In the genomic region with DNA sequence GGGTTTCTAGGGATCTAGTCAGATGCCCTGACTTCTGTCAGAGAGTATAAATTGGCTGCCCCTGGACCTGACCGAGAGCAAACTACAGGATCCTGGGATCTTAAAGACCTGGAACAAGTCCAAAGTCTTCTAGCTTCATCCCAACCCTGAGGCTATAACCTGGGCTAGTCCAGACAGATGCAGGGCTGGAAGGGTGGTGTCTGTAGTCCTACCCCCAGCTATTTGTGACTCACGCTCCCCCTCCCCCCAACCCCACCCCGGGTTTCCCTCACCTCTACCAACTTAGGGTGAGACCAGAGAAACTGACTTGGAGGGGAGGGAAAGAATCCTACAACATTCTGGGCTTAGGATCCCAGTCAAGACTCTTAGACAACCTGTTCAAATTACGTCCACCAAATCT, we compare ENCODE assay signal across 9 mouse cellular contexts. TPM values are rescaled to one million over a fixed set of nuclear protein-coding genes. Genes with fewer than 3 reads are reported as not detected.
A peak's percentile ranks its signal among the peaks of the same experiment; 100 is the strongest.
DNase-seq lines count a peak whose midpoint lies in the region; ATAC-seq and TF ChIP-seq lines count a peak whose summit lies in the region.
"Had no signal": no experiment of that assay in that cellular context is flagged by ENCODE, and none has a peak within 500 bp of the region (broad histone marks: within the 10 kb centered on the region; RNA-seq: fewer than 3 reads in every experiment).

No protein-coding gene starts in this region.

- WGBS in lung, adult 2 months = 20% methylated on average over 4 of the region's 4 CpGs
- WGBS in bone marrow, adult 2 months = 36% methylated on average over 4 of the region's 4 CpGs
- 28% methylated on average over 4 of the region's 4 CpGs for WGBS in limb, embryonic 15.5 days

- TF ChIP-seq POLR2A in lung, adult 2 months (IDR thresholded peaks at IDR 0.05; ENCODE audit: borderline replicate concordance, extremely low read depth, low read depth, low read length) = no peak
- TF ChIP-seq POLR2A in bone marrow, adult 2 months (IDR thresholded peaks at IDR 0.05; ENCODE audit: borderline replicate concordance, control insufficient read depth, low read depth, low read length) = no peak

- TF ChIP-seq CTCF in lung, adult 2 months (IDR thresholded peaks at IDR 0.05; ENCODE audit: insufficient read depth, low read length) = no peak
- no peak for TF ChIP-seq CTCF in bone marrow, adult 2 months (IDR thresholded peaks at IDR 0.05; ENCODE audit: control insufficient read depth, insufficient read depth, low read length)

- 0 out of 2 replicates have a peak, but pooled peaks cover 4% of the 10 kb centered on the region for H3K27me3 ChIP-seq in limb, embryonic 15.5 days

- H3K9me3 ChIP-seq in limb, embryonic 15.5 days = no peaks in the 10 kb centered on the region
- H3K9me3 ChIP-seq: forebrain, embryonic 15.5 days had no signal

- H3K4me3 ChIP-seq in lung, adult 2 months (replicated peaks; ENCODE audit: extremely low read depth, low read depth, low read length) = peak overlapping the region; percentile 75
- peak overlapping the region; percentile 77 for H3K4me3 ChIP-seq in bone marrow, adult 2 months (replicated peaks; ENCODE audit: control insufficient read depth, low read depth, low read length)
- peak overlapping the region; percentile 66 for H3K4me3 ChIP-seq in limb, embryonic 15.5 days

- no peak overlapping the region for H3K27ac ChIP-seq in bone marrow, adult 2 months (ENCODE audit: control insufficient read depth, insufficient read depth, low read depth, low read length, poor library complexity)
- peak overlapping the region; percentile 33; the same call in 1 of the 2 replicates for H3K27ac ChIP-seq in limb, embryonic 15.5 days
- H3K27ac ChIP-seq: forebrain, embryonic 15.5 days had no signal

- peaks cover 20% of the 10 kb centered on the region for H3K4me1 ChIP-seq in lung, adult 2 months (ENCODE audit: control insufficient read depth, insufficient read depth, low read length)
- peaks cover 4% of the 10 kb centered on the region for H3K4me1 ChIP-seq in bone marrow, adult 2 months (ENCODE audit: control insufficient read depth, insufficient read depth, low read length)
- H3K4me1 ChIP-seq in limb, embryonic 15.5 days = peaks cover 26% of the 10 kb centered on the region

- 0 out of 2 replicates have a peak overlapping the region, but pooled peaks have one; percentile 8 for H3K9ac ChIP-seq in limb, embryonic 15.5 days
- H3K9ac ChIP-seq: forebrain, embryonic 15.5 days had no signal

- no peak for ATAC-seq in CD4-positive, CD25-positive, alpha-beta regulatory T cell, adult 4 months
- ATAC-seq in limb, embryonic 15.5 days (ENCODE audit: insufficient number of reproducible peaks, low FRiP score, low TSS enrichment, low read depth) = no peak
- ATAC-seq: forebrain, embryonic 15.5 days had no signal

- DNase-seq in CD4-positive, CD25-positive, alpha-beta regulatory T cell, adult 2 months (ENCODE audit: low read depth, low spot score) = peak; percentile 43
- DNase-seq in lung, adult 2 months = no peak
- no peak for DNase-seq in lung, adult 18-20 months
- no peak for DNase-seq in gastrocnemius, adult 18-20 months (ENCODE audit: low spot score)
- no peak for DNase-seq in adrenal gland, postnatal 10 days

- H3K36me3 ChIP-seq in limb, embryonic 15.5 days = no peaks in the 10 kb centered on the region
- H3K36me3 ChIP-seq: forebrain, embryonic 15.5 days had no signal

- peak overlapping the region; percentile 63 for H3K4me2 ChIP-seq in limb, embryonic 15.5 days

RNA-seq across cellular contexts. Expression of a gene that starts 2.0 kb away (rescaled TPM):
- polyA plus RNA-seq in CD4-positive, CD25-positive, alpha-beta regulatory T cell, adult 4 months (2017; shearing (Covaris generic)) = 100 to 1,000 TPM; 322 to 370 TPM
- polyA plus RNA-seq in lung, adult 2 months (2012; rRNA removed) = 38.4 and 53.7 TPM in 2 replicates
- 19.2 and 41.7 TPM in 2 replicates for polyA plus RNA-seq in bone marrow, adult 2 months (2011; ENCODE audit: insufficient read depth, insufficient read length, low replicate concordance, missing spikeins)
- polyA plus RNA-seq in limb, embryonic 15.5 days (2015; fragmentation: Nextera tagmentation; extraction: Ambion mirVana) = 26.0 and 26.4 TPM in 2 replicates
- total RNA-seq in gastrocnemius, adult 18-20 months (2021) = 1 to 10 TPM; 7.8 to 8.5 TPM
- total RNA-seq in adrenal gland, postnatal 10 days (2021) = 10 to 100 TPM; 16.2 to 17.2 TPM

RNA-seq across cellular contexts. Expression of a gene that starts 5.1 kb away (rescaled TPM):
- 10 to 100 TPM; 58.0 to 86.6 TPM for polyA plus RNA-seq in CD4-positive, CD25-positive, alpha-beta regulatory T cell, adult 4 months (2017; shearing (Covaris generic))
- 15.9 and 22.4 TPM in 2 replicates for polyA plus RNA-seq in lung, adult 2 months (2012; rRNA removed)
- polyA plus RNA-seq in bone marrow, adult 2 months (2011; ENCODE audit: insufficient read depth, insufficient read length, low replicate concordance, missing spikeins) = 58.3 and 76.9 TPM in 2 replicates
- 33.7 and 34.4 TPM in 2 replicates for polyA plus RNA-seq in limb, embryonic 15.5 days (2015; fragmentation: Nextera tagmentation; extraction: Ambion mirVana)
- total RNA-seq in gastrocnemius, adult 18-20 months (2021) = 10 to 100 TPM; 12.0 to 12.4 TPM
- total RNA-seq in adrenal gland, postnatal 10 days (2021) = 10 to 100 TPM; 24.3 to 26.3 TPM

RNA-seq across cellular contexts. Expression of a gene that starts 37.8 kb away (rescaled TPM):
- 10 to 100 TPM; 19.7 to 23.2 TPM for polyA plus RNA-seq in CD4-positive, CD25-positive, alpha-beta regulatory T cell, adult 4 months (2017; shearing (Covaris generic))
- 11.4 and 17.3 TPM in 2 replicates for polyA plus RNA-seq in lung, adult 2 months (2012; rRNA removed)
- 60.6 and 62.9 TPM in 2 replicates for polyA plus RNA-seq in bone marrow, adult 2 months (2011; ENCODE audit: insufficient read depth, insufficient read length, low replicate concordance, missing spikeins)
- 108 and 110 TPM in 2 replicates for polyA plus RNA-seq in limb, embryonic 15.5 days (2015; fragmentation: Nextera tagmentation; extraction: Ambion mirVana)
- total RNA-seq in gastrocnemius, adult 18-20 months (2021) = 1 to 10 TPM; 2.3 to 2.7 TPM
- total RNA-seq in adrenal gland, postnatal 10 days (2021) = 10 to 100 TPM; 33.2 to 38.6 TPM

RNA-seq across cellular contexts. Expression of a gene that starts 38.6 kb away (rescaled TPM):
- polyA plus RNA-seq in CD4-positive, CD25-positive, alpha-beta regulatory T cell, adult 4 months (2017; shearing (Covaris generic)) = 1 to 10 TPM; 4.8 TPM
- 0.36 and 0.51 TPM in 2 replicates for polyA plus RNA-seq in lung, adult 2 months (2012; rRNA removed)
- 1.4 TPM in 1 of 2 replicates, not detected in the other for polyA plus RNA-seq in bone marrow, adult 2 months (2011; ENCODE audit: insufficient read depth, insufficient read length, low replicate concordance, missing spikeins)
- 6.5 and 9.5 TPM in 2 replicates for polyA plus RNA-seq in limb, embryonic 15.5 days (2015; fragmentation: Nextera tagmentation; extraction: Ambion mirVana)
- total RNA-seq in gastrocnemius, adult 18-20 months (2021) = not detected
- 1 to 10 TPM; 2.1 to 2.7 TPM for total RNA-seq in adrenal gland, postnatal 10 days (2021)

RNA-seq across cellular contexts. Expression of a gene that starts 46.6 kb away (rescaled TPM):
- 100 to 1,000 TPM in 1 of 2 experiments, 10 to 100 TPM in 1; 69.1 to 111 TPM for polyA plus RNA-seq in CD4-positive, CD25-positive, alpha-beta regulatory T cell, adult 4 months (2017; shearing (Covaris generic))
- polyA plus RNA-seq in lung, adult 2 months (2012; rRNA removed) = 80.0 and 109 TPM in 2 replicates
- polyA plus RNA-seq in bone marrow, adult 2 months (2011; ENCODE audit: insufficient read depth, insufficient read length, low replicate concordance, missing spikeins) = 26.4 and 35.4 TPM in 2 replicates
- 90.6 and 97.4 TPM in 2 replicates for polyA plus RNA-seq in limb, embryonic 15.5 days (2015; fragmentation: Nextera tagmentation; extraction: Ambion mirVana)
- total RNA-seq in gastrocnemius, adult 18-20 months (2021) = 10 to 100 TPM; 90.8 to 92.1 TPM
- 10 to 100 TPM; 91.4 to 96.1 TPM for total RNA-seq in adrenal gland, postnatal 10 days (2021)
